Mouse (Mus musculus): ENCODE results near the gene Abl1.

- TF ChIP-seq CTCF (IDR thresholded peaks at IDR 0.05; ENCODE audit: low read depth, low read length) = no peak
- no peak for TF ChIP-seq EP300 (IDR thresholded peaks at IDR 0.05; ENCODE audit: insufficient read depth, low read depth, low read length)
Observed at GRCm38 (mm10) chr2:31681731-31682235, 6.4 kb upstream of the Abl1 start.

All from ES-Bruce4 (cell line).